Mouse (Mus musculus): ENCODE measurements around the gene Utp14a.

Gene Utp14a

DNA sequence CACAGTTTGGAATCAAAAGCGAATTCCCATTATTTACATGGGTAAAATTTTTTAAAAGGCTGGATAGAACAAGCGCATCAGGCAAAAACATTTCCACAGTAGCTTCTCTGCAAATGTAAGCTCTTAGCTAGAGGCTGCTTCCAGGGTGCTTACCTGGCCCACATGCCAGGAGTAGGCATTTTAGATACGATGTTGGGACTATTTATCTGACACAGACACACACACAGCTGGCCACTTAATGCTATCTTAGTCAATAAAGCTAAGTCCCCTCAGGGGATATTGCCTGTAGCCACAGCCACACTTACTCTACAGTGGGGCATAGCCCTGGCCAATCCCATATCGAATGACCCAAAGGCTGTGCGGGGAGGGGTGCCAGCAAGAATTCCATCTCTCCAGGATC, 55.1 kb downstream of the Utp14a start:
- no peak for DNase-seq (ENCODE audit: low spot score in 2 of 2)

DNA sequence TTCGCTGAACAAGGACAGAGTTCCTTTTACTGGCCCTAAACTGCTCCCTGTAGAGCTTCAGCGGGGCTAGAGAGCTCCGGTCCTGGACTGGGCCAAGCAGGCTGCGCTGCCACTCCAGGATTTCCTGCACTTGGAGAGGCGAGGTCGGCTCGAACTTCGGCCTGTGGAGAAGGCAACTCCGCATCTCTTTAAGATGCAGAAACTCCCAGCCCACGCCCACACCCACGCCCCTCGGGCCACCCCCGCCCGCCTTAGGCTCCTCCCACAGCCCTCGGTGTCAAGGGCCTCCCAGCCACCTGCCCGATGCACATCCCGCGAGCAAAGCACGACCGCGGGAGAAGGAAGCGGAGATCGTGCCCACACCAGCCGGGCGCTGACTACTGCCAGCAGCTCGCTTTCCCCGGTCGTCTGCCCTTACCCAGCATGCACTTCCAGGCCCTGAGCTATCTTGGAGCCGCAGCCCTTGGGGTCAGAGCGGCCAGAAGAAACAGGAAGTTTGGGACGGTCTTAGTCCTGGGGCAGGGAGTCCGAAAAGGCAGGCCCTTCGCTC, 57.9 kb downstream of the Utp14a start:
- DNase-seq (ENCODE audit: low spot score in 2 of 2): peak; percentile 33 to 44

DNA sequence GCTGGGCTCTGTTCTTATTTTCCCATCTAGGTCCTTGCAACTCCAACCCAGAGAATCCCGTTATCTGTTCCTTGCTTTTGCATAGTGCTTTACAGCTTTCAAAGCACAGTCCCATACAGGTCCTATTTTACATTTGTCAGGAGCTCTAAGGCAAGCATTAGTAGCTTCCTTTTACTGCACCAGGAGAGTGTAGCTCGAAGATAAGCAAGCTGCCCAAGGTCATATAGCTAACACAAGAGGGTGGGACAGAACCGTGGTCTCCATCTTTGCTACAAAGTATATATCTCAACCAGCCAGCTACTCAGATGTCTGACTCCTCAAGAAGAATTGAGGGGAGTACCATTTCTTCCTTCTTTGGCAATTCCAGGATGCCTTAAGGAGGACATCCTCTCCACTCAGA, 60.8 kb downstream of the Utp14a start:
- DNase-seq (ENCODE audit: low spot score in 2 of 2): no peak

DNA sequence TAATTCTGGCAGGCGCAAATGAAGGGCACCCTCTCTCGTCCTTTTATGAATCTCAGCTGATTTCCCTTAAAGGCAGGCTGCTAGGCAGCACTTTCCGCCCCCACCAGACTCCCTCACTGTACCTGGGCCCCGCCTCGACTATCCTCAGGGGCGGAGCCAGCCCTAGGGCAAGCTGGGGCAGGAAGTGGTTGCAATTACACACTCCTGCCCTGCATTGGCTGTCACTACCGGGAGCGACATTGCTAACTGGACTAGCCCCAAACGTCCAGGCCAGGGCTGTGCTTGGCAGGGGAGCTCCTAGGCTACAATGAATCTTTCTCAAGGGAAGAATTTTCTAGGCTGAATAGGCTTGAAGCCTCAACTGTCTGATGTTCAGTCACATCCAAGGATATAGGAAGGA, 61.5 kb downstream of the Utp14a start:
- DNase-seq (ENCODE audit: low spot score in 2 of 2): no peak

All from frontal cortex, postnatal 36 days (tissue).